Mouse (Mus musculus) ES-E14 (cell line): ENCODE data around the gene Pign. TPM values are rescaled to one million over a fixed set of nuclear protein-coding genes. Genes with fewer than 3 reads are reported as not detected.

Experiments
- DNase-seq: peaks from one replicate; pipeline ENCODE4 v3.0.0-alpha.2; 2013; ENCODE audit warnings: low read depth, low spot score
- H3K27ac ChIP-seq: 2 replicates; pipeline ENCODE4 v1.5.1; 2012; ENCODE audit warnings: low read depth, mild to moderate bottlenecking, low read length, moderate library complexity, mixed read lengths; ENCODE audit not compliant: poor library complexity, insufficient read depth, severe bottlenecking
- H3K36me3 ChIP-seq: 2 replicates; pipeline ENCODE4 v1.6.1; 2012; ENCODE audit warnings: mild to moderate bottlenecking, low read length, moderate library complexity, mixed read lengths; ENCODE audit not compliant: control insufficient read depth, poor library complexity, insufficient read depth, severe bottlenecking
- H3K4me1 ChIP-seq, 2 experiments: fragments of 150-350 bp in 1 of 2; sonication (generic) in 1 of 2; 2 replicates each; pipeline ENCODE4 v1.6.1; 2012; ENCODE audit warnings: low read length in 2 of 2, mild to moderate bottlenecking in 1 of 2, mixed read lengths in 1 of 2; ENCODE audit not compliant: control insufficient read depth in 2 of 2, insufficient read depth in 2 of 2, poor library complexity in 1 of 2
- H3K4me3 ChIP-seq, 2 experiments: fragments of 150-350 bp in 1 of 2; sonication (generic) in 1 of 2; 2 replicates each; pipeline ENCODE4 v1.5.1; 2012; ENCODE audit warnings: low read length in 2 of 2, low read depth in 1 of 2, mild to moderate bottlenecking in 1 of 2, mixed read lengths in 1 of 2; ENCODE audit not compliant: insufficient read depth in 1 of 2, poor library complexity in 1 of 2, severe bottlenecking in 1 of 2
- H3K9ac ChIP-seq: 2 replicates; pipeline ENCODE4 v1.6.1; 2012; ENCODE audit warnings: low read depth, mild to moderate bottlenecking, low read length, mixed read lengths; ENCODE audit not compliant: poor library complexity, insufficient read depth, severe bottlenecking
- H3K9me3 ChIP-seq: fragments of 150-350 bp; sonication (generic); 2 replicates; pipeline ENCODE4 v1.6.1; 2012; ENCODE audit warnings: low read depth, mild to moderate bottlenecking, low read length; ENCODE audit not compliant: control insufficient read depth, insufficient read depth
- CHD2 ChIP-seq: IDR thresholded peaks from 2 replicates; pipeline ENCODE4 v1.6.1; 2014; ENCODE audit warnings: mild to moderate bottlenecking, low read depth, low read length, inconsistent platforms
- HCFC1 ChIP-seq: IDR thresholded peaks from 2 replicates; pipeline ENCODE4 v1.6.1; 2012; ENCODE audit warnings: low read length, inconsistent platforms, borderline replicate concordance; ENCODE audit not compliant: insufficient read depth
- MAFK ChIP-seq: IDR thresholded peaks from 2 replicates; pipeline ENCODE4 v1.6.1; 2014; ENCODE audit warnings: mild to moderate bottlenecking, low read depth, low read length, inconsistent platforms; ENCODE audit not compliant: insufficient read depth
- ZC3H11A ChIP-seq: IDR thresholded peaks from 2 replicates; pipeline ENCODE4 v1.6.1; 2012; ENCODE audit warnings: low read depth, mild to moderate bottlenecking, inconsistent platforms, low read length, borderline replicate concordance
- ZNF384 ChIP-seq: IDR thresholded peaks from 2 replicates; pipeline ENCODE4 v1.6.1; 2012; ENCODE audit warnings: low read depth, low read length, inconsistent platforms
- in situ Hi-C, 2 experiments: fragments of 600-800 bp; cut with MboI; formaldehyde crosslinking; loops; one replicate each; pipeline ENCODE4 v1.15.1; 2025; ENCODE audit warnings: low sequenced_read_pairs in 2 of 2, inconsistent platforms in 1 of 2; ENCODE audit not compliant: unreplicated experiment in 2 of 2
- total RNA-seq: library from RNA; depleted of rRNA; stranded (reverse); fragments of 300-350 nt; gene quantifications from 2 replicates; pipeline ENCODE4 v1.2.3, GENCODE M21; 2012

The Pign gene
- total RNA-seq, 1 experiment: 52.8 TPM

DNA sequence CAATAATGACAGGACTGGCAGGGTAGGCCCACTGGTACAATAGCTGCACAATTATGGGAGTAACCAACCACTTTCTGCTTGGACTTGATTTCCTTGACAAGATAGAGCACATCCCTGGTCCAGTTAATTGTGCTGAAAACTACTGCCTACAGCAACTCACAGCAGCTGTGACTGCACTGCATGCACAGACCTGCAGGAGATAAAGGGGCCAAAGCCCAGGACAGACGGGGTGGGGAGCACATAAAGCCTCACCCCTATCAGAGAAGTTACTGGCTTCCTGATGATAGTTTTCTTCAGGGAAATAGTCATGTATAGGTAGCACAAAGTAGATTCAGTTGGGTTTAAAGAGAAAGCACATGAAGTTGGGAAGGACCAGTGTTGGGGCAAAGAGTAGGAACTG, 80.7 kb downstream of the Pign start:
- DNase-seq: no peak
- TF ChIP-seq ZC3H11A: no peak
- no peak for TF ChIP-seq HCFC1
- no peak for TF ChIP-seq ZNF384
- TF ChIP-seq MAFK: no peak
- no peak for TF ChIP-seq CHD2
- in situ Hi-C loops: no loop called here
- Histone ChIP-seq H3K9ac (no peak overlapping the region), H3K27ac (no peak overlapping the region), H3K9me3 (no peaks in the 10 kb centered on the region), H3K4me1 (no peaks in the 10 kb centered on the region), H3K4me3 (no peak overlapping the region), H3K36me3 (no peaks in the 10 kb centered on the region)

DNA sequence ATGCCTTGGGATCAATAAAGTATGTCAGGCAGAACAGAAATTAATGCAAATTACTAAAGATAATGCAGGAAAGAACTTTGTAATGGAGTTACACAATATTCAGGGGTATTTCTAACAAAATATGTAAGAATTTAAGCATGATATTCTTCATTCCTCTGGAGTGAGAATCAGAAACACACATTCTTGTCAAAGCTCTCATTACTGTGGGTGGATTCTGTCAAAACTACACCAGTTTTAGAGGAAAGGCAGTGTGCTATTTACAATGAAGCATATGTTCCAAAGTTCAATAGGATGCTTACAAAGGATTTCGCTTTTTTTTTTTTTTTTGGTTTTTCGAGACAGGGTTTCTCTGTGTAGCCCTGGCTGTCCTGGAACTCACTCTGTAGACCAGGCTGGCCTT, 82.6 kb downstream of the Pign start:
- Histone ChIP-seq H3K9ac (no peak overlapping the region), H3K4me3 (no peak overlapping the region), H3K36me3 (no peaks in the 10 kb centered on the region), H3K27ac (no peak overlapping the region), H3K9me3 (no peaks in the 10 kb centered on the region), H3K4me1 (no peaks in the 10 kb centered on the region)
- TF ChIP-seq CHD2 (no peak), MAFK (no peak), ZNF384 (no peak), HCFC1 (no peak), ZC3H11A (no peak)
- in situ Hi-C loops: no loop called here
- DNase-seq: no peak

DNA sequence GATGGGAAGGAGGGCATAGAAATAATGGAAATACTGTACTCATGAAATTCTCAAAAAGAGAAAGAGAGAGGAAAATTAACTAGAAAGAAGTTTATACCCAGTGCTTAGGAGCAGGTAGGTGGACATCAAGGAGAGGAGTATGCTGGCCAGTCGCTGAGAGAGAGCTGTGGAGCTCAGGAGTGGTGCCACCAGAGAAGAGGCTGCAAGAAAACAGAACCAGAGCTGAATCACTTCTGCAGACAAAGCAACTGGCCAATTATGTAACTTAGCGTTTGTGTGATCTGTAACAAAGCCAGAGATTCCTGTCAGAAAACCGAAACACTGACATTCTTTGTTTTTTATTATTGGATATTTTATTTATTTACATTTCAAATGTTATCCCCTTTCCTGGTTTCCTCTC, 97.4 kb downstream of the Pign start:
- in situ Hi-C loops: no loop called here
- no peak overlapping the region for H3K4me3 ChIP-seq
- no peaks in the 10 kb centered on the region for H3K4me1 ChIP-seq
- no peaks in the 10 kb centered on the region for H3K36me3 ChIP-seq
- TF ChIP-seq ZNF384 (no peak), ZC3H11A (no peak), CHD2 (no peak), HCFC1 (no peak), MAFK (no peak)
- DNase-seq: no peak
- H3K27ac ChIP-seq: no peak overlapping the region
- no peaks in the 10 kb centered on the region for H3K9me3 ChIP-seq
- no peak overlapping the region for H3K9ac ChIP-seq

DNA sequence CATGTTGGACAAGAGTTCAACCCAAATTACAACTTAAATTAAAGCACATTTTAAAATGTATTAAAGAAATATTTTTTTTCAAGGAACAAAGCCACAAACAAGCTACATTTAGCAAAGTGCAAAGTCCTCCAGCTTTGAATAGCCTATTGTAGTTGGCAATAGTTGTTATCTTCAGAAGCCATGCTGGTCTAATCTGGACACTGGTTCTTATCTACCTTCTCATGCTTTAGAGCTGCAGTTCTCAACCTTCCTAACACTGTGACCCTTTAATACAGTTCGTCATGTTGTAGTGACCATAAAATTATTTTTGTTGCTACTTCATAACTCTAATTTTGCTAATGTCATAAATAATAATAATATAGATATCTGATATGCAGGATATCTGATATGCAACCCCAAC, 99.2 kb downstream of the Pign start:
- in situ Hi-C loops: no loop called here

DNA sequence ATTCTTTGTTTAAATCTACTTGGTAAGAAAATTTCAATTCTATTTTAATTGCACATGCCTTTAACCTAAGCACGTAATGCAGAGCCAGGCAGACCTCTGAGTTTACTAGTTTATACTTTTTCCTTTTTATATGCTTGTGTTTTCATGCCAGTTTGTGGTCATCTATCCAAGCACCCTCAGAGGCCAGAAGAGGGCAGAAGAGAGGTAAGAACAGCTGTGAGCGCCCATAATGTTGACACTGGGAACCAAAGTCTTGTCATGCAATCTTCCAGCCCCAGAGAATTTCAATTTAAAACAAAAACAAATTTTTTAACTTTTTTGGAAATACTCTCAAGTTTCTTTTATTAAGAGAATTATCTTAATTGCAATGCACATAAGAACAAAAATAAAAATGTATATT, 99.7 kb downstream of the Pign start:
- Histone ChIP-seq H3K9me3 (no peaks in the 10 kb centered on the region), H3K4me3 (no peak overlapping the region), H3K4me1 (no peaks in the 10 kb centered on the region), H3K36me3 (no peaks in the 10 kb centered on the region), H3K9ac (no peak overlapping the region), H3K27ac (no peak overlapping the region)
- no peak for DNase-seq
- in situ Hi-C loops: no loop called here
- no peak for TF ChIP-seq CHD2
- TF ChIP-seq MAFK: no peak
- no peak for TF ChIP-seq ZNF384
- no peak for TF ChIP-seq HCFC1
- 0 out of 2 replicates have a peak, but pooled peaks have one; percentile 1 for TF ChIP-seq ZC3H11A

More for the DNA sequence above, 99.2 kb downstream of the Pign start:
- no peak overlapping the region for H3K27ac ChIP-seq
- H3K4me1 ChIP-seq: no peaks in the 10 kb centered on the region
- H3K9me3 ChIP-seq: no peaks in the 10 kb centered on the region
- H3K36me3 ChIP-seq: no peaks in the 10 kb centered on the region
- no peak for DNase-seq
- no peak overlapping the region for H3K9ac ChIP-seq
- H3K4me3 ChIP-seq: no peak overlapping the region
- no peak for TF ChIP-seq MAFK
- no peak for TF ChIP-seq HCFC1
- TF ChIP-seq ZC3H11A: no peak
- no peak for TF ChIP-seq ZNF384
- TF ChIP-seq CHD2: no peak
